Mouse (Mus musculus): ENCODE data around the gene Lrp5.

DNA sequence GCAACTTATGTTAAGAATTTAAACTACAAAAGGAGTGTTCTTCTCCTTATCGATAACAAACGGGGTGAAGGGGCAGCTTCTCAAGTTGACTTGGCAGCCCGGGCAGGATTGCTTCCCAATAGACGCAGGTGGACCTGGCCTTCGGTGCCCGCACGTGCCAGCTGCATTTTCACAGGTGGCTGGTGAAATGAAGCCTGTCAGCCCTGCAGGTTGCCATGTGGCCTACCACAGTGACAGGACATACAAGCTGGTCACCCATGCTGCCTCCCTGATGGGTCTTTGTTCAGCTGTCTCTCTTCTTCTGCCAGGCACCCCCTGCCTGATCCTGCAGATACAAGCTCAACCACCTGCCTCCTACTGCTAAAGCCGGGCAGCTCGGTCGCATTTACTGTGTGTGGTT, 65.5 kb downstream of the Lrp5 start:
- no peak for TF ChIP-seq POLR2A (IDR thresholded peaks at IDR 0.05; ENCODE audit: extremely low read depth, insufficient read depth, low read length)
- no peak for TF ChIP-seq CTCF (IDR thresholded peaks at IDR 0.05; ENCODE audit: extremely low read depth, insufficient read depth, low read length)
